In genomic region chr1:157448164-157448804, GRCm38 (mm10) we compare ENCODE assay signal across 14 mouse cellular contexts. TPM values are rescaled to one million over a fixed set of nuclear protein-coding genes. Genes with fewer than 3 reads are reported as not detected.
DNase-seq lines count a peak whose midpoint lies in the region; ATAC-seq and TF ChIP-seq lines count a peak whose summit lies in the region.
"Had no signal": no experiment of that assay in that cellular context is flagged by ENCODE, and none has a peak within 500 bp of the region (broad histone marks: within the 10 kb centered on the region; RNA-seq: fewer than 3 reads in every experiment).

No protein-coding gene starts in this region.

- 9% methylated on average over 7 of the region's 7 CpGs for WGBS in forebrain, embryonic 11.5 days
- 15% methylated on average over 7 of the region's 7 CpGs for WGBS in forebrain, postnatal 0 days
- WGBS in lung, adult 2 months: 26% methylated on average over 7 of the region's 7 CpGs
- WGBS in forebrain, embryonic 14.5 days: 6% methylated on average over 7 of the region's 7 CpGs
- WGBS in lung, embryonic 16.5 days: 25% methylated on average over 7 of the region's 7 CpGs

- H3K4me2 ChIP-seq in forebrain, embryonic 11.5 days (ENCODE audit: low read depth, low read length, severe bottlenecking): no peak overlapping the region
- H3K4me2 ChIP-seq in forebrain, postnatal 0 days (ENCODE audit: low read depth): no peak overlapping the region
- H3K4me2 ChIP-seq in forebrain, embryonic 14.5 days (ENCODE audit: low read length): no peak overlapping the region
- H3K4me2 ChIP-seq in lung, embryonic 16.5 days (ENCODE audit: low read depth, low read length): no peak overlapping the region; the same call in 1 of the 2 replicates
- H3K4me2 ChIP-seq: intestine, embryonic 15.5 days had no signal

- no peak for TF ChIP-seq CTCF in forebrain, postnatal 0 days (IDR thresholded peaks at IDR 0.05; ENCODE audit: low read depth)
- TF ChIP-seq CTCF in lung, adult 2 months (IDR thresholded peaks at IDR 0.05; ENCODE audit: insufficient read depth, low read length): no peak

- peaks cover 33% of the 10 kb centered on the region for H3K4me1 ChIP-seq in forebrain, embryonic 11.5 days (replicated peaks; ENCODE audit: control insufficient read depth, insufficient read depth, low read length)
- H3K4me1 ChIP-seq in forebrain, postnatal 0 days (ENCODE audit: insufficient read depth): peaks cover 20% of the 10 kb centered on the region
- peaks cover 25% of the 10 kb centered on the region for H3K4me1 ChIP-seq in lung, adult 2 months (ENCODE audit: control insufficient read depth, insufficient read depth, low read length)
- H3K4me1 ChIP-seq in forebrain, embryonic 14.5 days (ENCODE audit: control insufficient read depth, insufficient read depth, low read length): peaks cover 42% of the 10 kb centered on the region
- H3K4me1 ChIP-seq in lung, embryonic 16.5 days (replicated peaks; ENCODE audit: control insufficient read depth, insufficient read depth, low read length): peaks cover 2% of the 10 kb centered on the region; the same call in 1 of the 2 replicates

- H3K9me3 ChIP-seq in forebrain, embryonic 11.5 days (ENCODE audit: control insufficient read depth, low read length): no peaks in the 10 kb centered on the region
- no peaks in the 10 kb centered on the region for H3K9me3 ChIP-seq in forebrain, postnatal 0 days (ENCODE audit: low read length)
- H3K9me3 ChIP-seq in forebrain, embryonic 14.5 days (replicated peaks; ENCODE audit: control insufficient read depth, low read length): no peaks in the 10 kb centered on the region
- H3K9me3 ChIP-seq in lung, embryonic 16.5 days (ENCODE audit: control insufficient read depth, low read length): no peaks in the 10 kb centered on the region
- H3K9me3 ChIP-seq: intestine, embryonic 15.5 days had no signal

- no peaks in the 10 kb centered on the region for H3K36me3 ChIP-seq in forebrain, embryonic 11.5 days (ENCODE audit: control insufficient read depth, insufficient read depth, low read length)
- no peaks in the 10 kb centered on the region for H3K36me3 ChIP-seq in forebrain, postnatal 0 days (ENCODE audit: insufficient read depth)
- no peaks in the 10 kb centered on the region for H3K36me3 ChIP-seq in forebrain, embryonic 14.5 days (ENCODE audit: control insufficient read depth, insufficient read depth, low read length)
- H3K36me3 ChIP-seq in lung, embryonic 16.5 days (ENCODE audit: control insufficient read depth, insufficient read depth, low read length): no peaks in the 10 kb centered on the region
- H3K36me3 ChIP-seq: G1E; intestine, embryonic 15.5 days had no signal

- H3K27me3 ChIP-seq in forebrain, embryonic 11.5 days (ENCODE audit: control insufficient read depth, insufficient read depth, low read length): no peaks in the 10 kb centered on the region; the same call in 1 of the 2 replicates
- H3K27me3 ChIP-seq in forebrain, postnatal 0 days (ENCODE audit: insufficient read depth, low read length): 0 out of 2 replicates have a peak, but pooled peaks cover 4% of the 10 kb centered on the region
- H3K27me3 ChIP-seq in forebrain, embryonic 14.5 days (replicated peaks; ENCODE audit: control insufficient read depth, insufficient read depth, low read length): 0 out of 2 replicates have a peak, but pooled peaks cover 3% of the 10 kb centered on the region
- H3K27me3 ChIP-seq in lung, embryonic 16.5 days (ENCODE audit: control insufficient read depth, insufficient read depth, low read depth, low read length): no peaks in the 10 kb centered on the region
- H3K27me3 ChIP-seq: intestine, embryonic 15.5 days had no signal

- no peak overlapping the region for H3K4me3 ChIP-seq in forebrain, embryonic 11.5 days (ENCODE audit: low read depth, low read length)
- no peak overlapping the region for H3K4me3 ChIP-seq in forebrain, postnatal 0 days (ENCODE audit: low read depth, low read length)
- H3K4me3 ChIP-seq in lung, adult 2 months (replicated peaks; ENCODE audit: extremely low read depth, low read depth, low read length): no peak overlapping the region
- H3K4me3 ChIP-seq in forebrain, embryonic 14.5 days (ENCODE audit: low read depth, low read length): no peak overlapping the region
- no peak overlapping the region for H3K4me3 ChIP-seq in lung, embryonic 16.5 days (ENCODE audit: low read length)
- H3K4me3 ChIP-seq: intestine, embryonic 15.5 days; left cerebral cortex, adult 2 months had no signal

- DNase-seq in forebrain, embryonic 11.5 days (ENCODE audit: low spot score): peak; percentile 50
- DNase-seq in forebrain, postnatal 0 days: no peak
- no peak for DNase-seq in lung, adult 2 months
- no peak for DNase-seq in lung, postnatal 10 days
- peak; percentile 57 for DNase-seq in forebrain, embryonic 14.5 days (ENCODE audit: low spot score)
- DNase-seq in cerebellum, postnatal 14 days: no peak
- DNase-seq in layer of hippocampus, adult 9-11 months: no peak
- DNase-seq: liver; midbrain, embryonic 14.5 days had no signal

- TF ChIP-seq POLR2A in lung, adult 2 months (IDR thresholded peaks at IDR 0.05; ENCODE audit: borderline replicate concordance, extremely low read depth, low read depth, low read length): 0 out of 2 replicates have a peak, but pooled peaks have one; percentile 11

- H3K27ac ChIP-seq in forebrain, embryonic 11.5 days (ENCODE audit: low read depth, low read length): peak overlapping the region; percentile 13; the same call in 1 of the 2 replicates
- H3K27ac ChIP-seq in forebrain, postnatal 0 days (ENCODE audit: low read depth, low read length): no peak overlapping the region
- H3K27ac ChIP-seq in forebrain, embryonic 14.5 days (ENCODE audit: low read depth, low read length): no peak overlapping the region
- H3K27ac ChIP-seq in lung, embryonic 16.5 days (ENCODE audit: low read length): peak overlapping the region; percentile 75
- H3K27ac ChIP-seq: intestine, embryonic 15.5 days; left cerebral cortex, adult 2 months had no signal

- no peak overlapping the region for H3K9ac ChIP-seq in forebrain, embryonic 11.5 days (ENCODE audit: low read length)
- no peak overlapping the region for H3K9ac ChIP-seq in forebrain, postnatal 0 days
- no peak overlapping the region for H3K9ac ChIP-seq in forebrain, embryonic 14.5 days (ENCODE audit: low read length)
- no peak overlapping the region for H3K9ac ChIP-seq in lung, embryonic 16.5 days (ENCODE audit: low read length)
- H3K9ac ChIP-seq: intestine, embryonic 15.5 days had no signal

- no peak for ATAC-seq in forebrain, embryonic 11.5 days (replicated peaks; ENCODE audit: low FRiP score)
- ATAC-seq in forebrain, postnatal 0 days: no peak
- no peak for ATAC-seq in forebrain, embryonic 14.5 days
- ATAC-seq in lung, embryonic 16.5 days (ENCODE audit: low read depth): peak; percentile 52; the same call in 1 of the 2 replicates
- ATAC-seq: activated CD4-positive, CD25-positive, alpha-beta regulatory T cell, adult 4 months; intestine, embryonic 15.5 days had no signal

RNA-seq across cellular contexts. Expression of gene Cryzl2, which starts 10.1 kb away (rescaled TPM):
- polyA plus RNA-seq in forebrain, embryonic 11.5 days (2014; fragmentation: Nextera tagmentation; extraction: Ambion mirVana): 8.4 and 9.4 TPM in 2 replicates
- 9.4 and 12.8 TPM in 2 replicates for total RNA-seq in forebrain, postnatal 0 days (2014; rRNA removed)
- 5.6 and 6.9 TPM in 2 replicates for polyA plus RNA-seq in forebrain, postnatal 0 days (2015; fragmentation: Nextera tagmentation; extraction: Ambion mirVana)
- 13.3 and 15.0 TPM in 2 replicates for polyA plus RNA-seq in lung, adult 2 months (2012; rRNA removed)
- 7.1 and 8.1 TPM in 2 replicates for polyA plus RNA-seq in forebrain, embryonic 14.5 days (2014; fragmentation: Nextera tagmentation; extraction: Ambion mirVana)
- 15.6 and 17.6 TPM in 2 replicates for polyA plus RNA-seq in lung, embryonic 16.5 days (2015; fragmentation: Nextera tagmentation; extraction: Ambion mirVana)
- polyA plus RNA-seq: G1E had no signal

RNA-seq across cellular contexts. Expression of gene Rasal2, which starts 35.9 kb away (rescaled TPM):
- 15.4 and 19.4 TPM in 2 replicates for polyA plus RNA-seq in forebrain, embryonic 11.5 days (2014; fragmentation: Nextera tagmentation; extraction: Ambion mirVana)
- total RNA-seq in forebrain, postnatal 0 days (2014; rRNA removed): 33.6 and 42.1 TPM in 2 replicates
- polyA plus RNA-seq in forebrain, postnatal 0 days (2015; fragmentation: Nextera tagmentation; extraction: Ambion mirVana): 18.3 and 26.3 TPM in 2 replicates
- polyA plus RNA-seq in lung, adult 2 months (2012; rRNA removed): 7.6 and 10.4 TPM in 2 replicates
- polyA plus RNA-seq in forebrain, embryonic 14.5 days (2014; fragmentation: Nextera tagmentation; extraction: Ambion mirVana): 30.7 and 32.5 TPM in 2 replicates
- 7.5 and 8.5 TPM in 2 replicates for polyA plus RNA-seq in lung, embryonic 16.5 days (2015; fragmentation: Nextera tagmentation; extraction: Ambion mirVana)

RNA-seq across cellular contexts. Expression of gene Sec16b, which starts 58.2 kb away (rescaled TPM):
- 0.68 and 0.91 TPM in 2 replicates for polyA plus RNA-seq in forebrain, embryonic 11.5 days (2014; fragmentation: Nextera tagmentation; extraction: Ambion mirVana)
- total RNA-seq in forebrain, postnatal 0 days (2014; rRNA removed): 0.33 and 0.69 TPM in 2 replicates
- 0.23 and 0.30 TPM in 2 replicates for polyA plus RNA-seq in forebrain, postnatal 0 days (2015; fragmentation: Nextera tagmentation; extraction: Ambion mirVana)
- polyA plus RNA-seq in lung, adult 2 months (2012; rRNA removed): 5.8 and 8.0 TPM in 2 replicates
- 0.53 and 0.64 TPM in 2 replicates for polyA plus RNA-seq in forebrain, embryonic 14.5 days (2014; fragmentation: Nextera tagmentation; extraction: Ambion mirVana)
- 2.5 and 3.0 TPM in 2 replicates for polyA plus RNA-seq in lung, embryonic 16.5 days (2015; fragmentation: Nextera tagmentation; extraction: Ambion mirVana)
- polyA plus RNA-seq: G1E had no signal

Comparison
In these comparisons a context has a peak if more than half of its experiments do, and no peak if none do; other contexts are left out.
1. DNase-seq: peak in forebrain, embryonic 11.5 days (single experiment) and forebrain, embryonic 14.5 days (single experiment); none in forebrain, postnatal 0 days (single experiment), lung, adult 2 months (single experiment), lung, postnatal 10 days (single experiment), cerebellum, postnatal 14 days (0 of 2) and layer of hippocampus, adult 9-11 months (single experiment).
2. H3K27ac ChIP-seq: peak in forebrain, embryonic 11.5 days (single experiment) and lung, embryonic 16.5 days (single experiment); none in forebrain, postnatal 0 days (single experiment) and forebrain, embryonic 14.5 days (single experiment).